ENCODE assay signal across 24 mouse cellular contexts in the genomic region with DNA sequence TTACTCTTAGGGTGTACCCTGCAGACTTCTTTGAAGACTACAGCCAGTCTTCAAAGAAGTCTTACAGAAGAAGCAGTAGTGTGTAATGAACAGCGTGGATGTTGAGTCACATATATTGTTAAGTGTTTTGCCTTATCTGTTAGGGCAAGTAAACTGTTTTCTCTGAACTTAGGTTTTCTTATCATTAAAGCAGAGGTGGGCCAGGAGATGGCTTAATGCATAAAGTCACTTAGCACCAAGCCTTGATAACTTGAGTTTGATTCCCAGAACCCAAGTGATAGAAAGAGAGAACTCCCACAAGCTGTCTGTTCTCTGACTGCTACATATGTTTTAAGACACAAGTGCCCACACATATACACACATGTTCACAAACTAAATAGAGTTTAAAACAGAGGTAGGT.
DNase-seq lines count a peak whose midpoint lies in the region; ATAC-seq and TF ChIP-seq lines count a peak whose summit lies in the region.
"Had no signal": no experiment of that assay in that cellular context is flagged by ENCODE, and none has a peak within 500 bp of the region (broad histone marks: within the 10 kb centered on the region; RNA-seq: fewer than 3 reads in every experiment).

No protein-coding gene starts in this region.

- no peaks in the 10 kb centered on the region for H3K9me3 ChIP-seq in liver, embryonic 11.5 days (ENCODE audit: control insufficient read depth, low read length)
- H3K9me3 ChIP-seq in MEL (replicated peaks; ENCODE audit: insufficient read depth, low read length): no peaks in the 10 kb centered on the region
- H3K9me3 ChIP-seq in forebrain, embryonic 10.5 days: no peaks in the 10 kb centered on the region
- H3K9me3 ChIP-seq: embryonic facial prominence, embryonic 12.5 days; embryonic facial prominence, embryonic 15.5 days; forebrain, embryonic 12.5 days; forebrain, embryonic 15.5 days; hindbrain, embryonic 12.5 days; hindbrain, embryonic 15.5 days had no signal

- no peaks in the 10 kb centered on the region for H3K27me3 ChIP-seq in liver, embryonic 11.5 days (replicated peaks; ENCODE audit: control insufficient read depth, insufficient read depth, low read length)
- no peaks in the 10 kb centered on the region for H3K27me3 ChIP-seq in MEL (ENCODE audit: control insufficient read depth in 1 of 2, insufficient read depth in 2 of 2, low read length in 2 of 2)
- H3K27me3 ChIP-seq in forebrain, embryonic 10.5 days (ENCODE audit: poor library complexity, severe bottlenecking): no peaks in the 10 kb centered on the region
- H3K27me3 ChIP-seq: CH12.LX; embryonic facial prominence, embryonic 12.5 days; embryonic facial prominence, embryonic 15.5 days; forebrain, embryonic 12.5 days; forebrain, embryonic 15.5 days; hindbrain, embryonic 12.5 days; hindbrain, embryonic 15.5 days had no signal

- no peak overlapping the region for H3K9ac ChIP-seq in liver, embryonic 11.5 days (ENCODE audit: low read depth, low read length)
- no peak overlapping the region for H3K9ac ChIP-seq in MEL (ENCODE audit: control insufficient read depth, low read depth, low read length, poor library complexity, severe bottlenecking)
- H3K9ac ChIP-seq: embryonic facial prominence, embryonic 12.5 days; embryonic facial prominence, embryonic 15.5 days; forebrain, embryonic 12.5 days; forebrain, embryonic 15.5 days; hindbrain, embryonic 12.5 days; hindbrain, embryonic 15.5 days had no signal

- TF ChIP-seq EP300 in MEL (IDR thresholded peaks at IDR 0.05; ENCODE audit: low read depth in 1 of 2, low read length in 2 of 2): 0 out of 4 replicates have a peak, but pooled peaks of 1 of the 2 experiments have one; percentile 17

- H3K4me1 ChIP-seq in liver, embryonic 11.5 days (replicated peaks; ENCODE audit: control insufficient read depth, insufficient read depth, low read length): 0 out of 2 replicates have a peak, but pooled peaks cover 2% of the 10 kb centered on the region
- H3K4me1 ChIP-seq in MEL (ENCODE audit: control insufficient read depth in 1 of 2, insufficient read depth in 2 of 2, low read length in 2 of 2): peaks cover 0 to 8% of the 10 kb centered on the region in 2 experiments; a peak in 3 of 4 replicates
- H3K4me1 ChIP-seq in forebrain, embryonic 10.5 days: peaks cover 8% of the 10 kb centered on the region
- H3K4me1 ChIP-seq: embryonic facial prominence, embryonic 15.5 days; forebrain, embryonic 12.5 days; forebrain, embryonic 15.5 days; hindbrain, embryonic 12.5 days; hindbrain, embryonic 15.5 days had no signal

- TF ChIP-seq RAD21 in MEL (IDR thresholded peaks at IDR 0.05; ENCODE audit: low read depth, low read length): no peak

- 71% methylated on average over 1 of the region's 1 CpGs for WGBS in liver, embryonic 11.5 days
- WGBS in forebrain, embryonic 10.5 days: 93% methylated on average over 1 of the region's 1 CpGs

- no peak for TF ChIP-seq POLR2A in MEL (IDR thresholded peaks at IDR 0.05; ENCODE audit: control insufficient read depth in 1 of 2, insufficient read depth in 1 of 2, low read depth in 1 of 2, low read length in 2 of 2, poor library complexity in 1 of 2)

- no peak overlapping the region for H3K27ac ChIP-seq in liver, embryonic 11.5 days (ENCODE audit: low read depth, low read length)
- no peak overlapping the region; the same call in 1 of the 2 replicates for H3K27ac ChIP-seq in MEL (ENCODE audit: control insufficient read depth, low read depth, low read length)
- H3K27ac ChIP-seq in forebrain, embryonic 10.5 days: no peak overlapping the region
- H3K27ac ChIP-seq: embryonic facial prominence, embryonic 12.5 days; embryonic facial prominence, embryonic 15.5 days; forebrain, embryonic 12.5 days; forebrain, embryonic 15.5 days; hindbrain, embryonic 12.5 days; hindbrain, embryonic 15.5 days had no signal

- no peak for DNase-seq in liver, embryonic 11.5 days (ENCODE audit: low spot score)
- DNase-seq in liver: no peak
- peak; percentile 45 for DNase-seq in MEL (ENCODE audit: low read depth, low spot score)
- DNase-seq in c-Kit-positive CD71-positive TER-119-positive erythroid progenitor cells, embryonic 14.5 days (ENCODE audit: low spot score): peak; percentile 52
- DNase-seq in forebrain, embryonic 10.5 days (ENCODE audit: extremely low spot score, low spot score): no peak
- no peak for DNase-seq in adrenal gland, postnatal 10 days
- no peak for DNase-seq in cerebellum, postnatal 25 days
- DNase-seq: adrenal gland, adult 8-10 months; B cell, adult 2 months; cerebellum, adult 11 months; cerebellum, adult 8-10 months; cerebellum, postnatal 10 days; gastrocnemius, postnatal 25 days had no signal

- no peaks in the 10 kb centered on the region for H3K79me2 ChIP-seq in MEL (ENCODE audit: control insufficient read depth, insufficient read depth, low read length, poor library complexity)

- H3K36me3 ChIP-seq in liver, embryonic 11.5 days (ENCODE audit: control insufficient read depth, insufficient read depth, low read length): no peaks in the 10 kb centered on the region
- peaks cover 0 to 15% of the 10 kb centered on the region in 2 experiments; a peak in 2 of 4 replicates for H3K36me3 ChIP-seq in MEL (ENCODE audit: control insufficient read depth in 1 of 2, insufficient read depth in 2 of 2, low read length in 2 of 2)
- H3K36me3 ChIP-seq in forebrain, embryonic 10.5 days (replicated peaks): no peaks in the 10 kb centered on the region
- H3K36me3 ChIP-seq: embryonic facial prominence, embryonic 12.5 days; embryonic facial prominence, embryonic 15.5 days; forebrain, embryonic 12.5 days; forebrain, embryonic 15.5 days; hindbrain, embryonic 12.5 days; hindbrain, embryonic 15.5 days had no signal

- no peak for TF ChIP-seq CTCF in MEL (IDR thresholded peaks at IDR 0.05 in 2 of 3, conservative IDR thresholded peaks at IDR 0.05 in 1 of 3; ENCODE audit: control insufficient read depth in 1 of 3, insufficient read depth in 1 of 3, low read depth in 2 of 3, low read length in 3 of 3, poor library complexity in 1 of 3, severe bottlenecking in 1 of 3)

- ATAC-seq in liver, embryonic 11.5 days (replicated peaks; ENCODE audit: low FRiP score): peak; percentile 45; the same call in 1 of the 2 replicates
- ATAC-seq in megakaryocyte progenitor cell, adult 5-6 weeks (replicated peaks; ENCODE audit: poor library complexity): 0 out of 2 replicates have a peak, but pooled peaks have one; percentile 37
- ATAC-seq: activated CD4-positive, CD25-positive, alpha-beta regulatory T cell, adult 4 months; forebrain, embryonic 15.5 days; intestine, postnatal 0 days had no signal

- H3K4me2 ChIP-seq in liver, embryonic 11.5 days: no peak overlapping the region
- H3K4me2 ChIP-seq: embryonic facial prominence, embryonic 12.5 days; embryonic facial prominence, embryonic 15.5 days; forebrain, embryonic 12.5 days; forebrain, embryonic 15.5 days; heart, embryonic 11.5 days; hindbrain, embryonic 12.5 days; hindbrain, embryonic 15.5 days had no signal

- no peak overlapping the region for H3K4me3 ChIP-seq in liver, embryonic 11.5 days (ENCODE audit: low read depth, low read length)
- no peak overlapping the region for H3K4me3 ChIP-seq in MEL (ENCODE audit: control insufficient read depth in 1 of 2, insufficient read depth in 1 of 2, low read depth in 2 of 2, low read length in 2 of 2)
- no peak overlapping the region for H3K4me3 ChIP-seq in forebrain, embryonic 10.5 days
- H3K4me3 ChIP-seq: embryonic facial prominence, embryonic 12.5 days; embryonic facial prominence, embryonic 15.5 days; forebrain, embryonic 12.5 days; forebrain, embryonic 15.5 days; hindbrain, embryonic 12.5 days; hindbrain, embryonic 15.5 days had no signal

TF ChIP-seq in MEL, 35 proteins besides CTCF, POLR2A, EP300 and RAD21:
- TF ChIP-seq POLR2AphosphoS5 (IDR thresholded peaks at IDR 0.05; ENCODE audit: borderline replicate concordance, low read depth, low read length) (no peak), GATA1 (IDR thresholded peaks at IDR 0.05; ENCODE audit: low read depth, low read length) (peak; percentile 32; the same call in 1 of the 2 replicates)
TF ChIP-seq in MEL: peak in this region for 1.

Comparison
In these comparisons a context has a peak if more than half of its experiments do, and no peak if none do; other contexts are left out.
1. DNase-seq: peak in MEL (single experiment) and c-Kit-positive CD71-positive TER-119-positive erythroid progenitor cells, embryonic 14.5 days (single experiment); none in liver, embryonic 11.5 days (single experiment), liver (single experiment), forebrain, embryonic 10.5 days (single experiment), adrenal gland, postnatal 10 days (single experiment) and cerebellum, postnatal 25 days (0 of 2).